In the genomic region with DNA sequence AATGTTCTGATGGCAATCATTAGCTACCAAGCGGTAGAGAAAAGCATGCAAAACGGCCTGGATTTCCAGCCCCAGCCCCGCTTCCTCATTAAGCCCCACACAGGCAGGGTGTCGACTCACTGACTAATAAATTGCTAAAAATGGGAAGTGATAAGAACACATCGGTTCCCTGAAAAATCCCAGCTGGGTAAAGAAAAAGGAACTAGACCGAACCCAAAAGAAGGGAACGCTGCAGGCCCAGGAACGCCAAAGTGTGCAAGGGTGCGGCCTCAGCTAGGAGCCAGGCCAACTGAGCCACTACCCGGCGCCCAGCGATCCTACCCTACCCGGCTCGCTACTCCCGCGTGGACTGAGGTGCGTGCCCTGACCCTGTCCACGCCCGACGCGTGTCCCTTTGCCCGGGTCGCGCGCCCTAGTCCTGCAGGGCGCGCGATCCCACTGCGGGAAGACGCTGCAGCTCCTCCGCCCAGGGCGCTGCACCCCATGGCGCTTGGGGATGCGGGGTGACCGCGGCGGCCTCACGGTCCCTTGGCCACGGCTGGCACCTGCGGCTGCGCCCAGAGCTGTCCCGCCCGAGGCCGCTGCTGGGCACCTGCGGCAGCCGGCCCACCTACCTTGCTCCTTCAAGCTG, we compare ENCODE assay signal across 8 mouse cellular contexts. TPM values are rescaled to one million over a fixed set of nuclear protein-coding genes. Genes with fewer than 3 reads are reported as not detected.
DNase-seq lines count a peak whose midpoint lies in the region; ATAC-seq and TF ChIP-seq lines count a peak whose summit lies in the region.

No protein-coding gene starts in this region.

- no peaks in the 10 kb centered on the region for H3K36me3 ChIP-seq in MEL (ENCODE audit: control insufficient read depth in 1 of 2, insufficient read depth in 2 of 2, low read length in 2 of 2)
- no peaks in the 10 kb centered on the region for H3K36me3 ChIP-seq in forebrain, embryonic 10.5 days (replicated peaks)
- no peaks in the 10 kb centered on the region for H3K36me3 ChIP-seq in hindbrain, embryonic 14.5 days (replicated peaks; ENCODE audit: control insufficient read depth, insufficient read depth)
- no peaks in the 10 kb centered on the region for H3K36me3 ChIP-seq in liver, embryonic 15.5 days (replicated peaks)
- H3K36me3 ChIP-seq in neural tube, embryonic 11.5 days (ENCODE audit: control insufficient read depth, insufficient read depth, low read length), result no peaks in the 10 kb centered on the region

- TF ChIP-seq CTCF in gastrocnemius, adult 2 months (IDR thresholded peaks at IDR 0.05), result no peak
- TF ChIP-seq CTCF in MEL (IDR thresholded peaks at IDR 0.05 in 2 of 3, conservative IDR thresholded peaks at IDR 0.05 in 1 of 3; ENCODE audit: control insufficient read depth in 1 of 3, insufficient read depth in 1 of 3, low read depth in 2 of 3, low read length in 3 of 3, poor library complexity in 1 of 3, severe bottlenecking in 1 of 3), result no peak

- WGBS in forebrain, embryonic 10.5 days, result 2% methylated on average over 46 of the region's 46 CpGs
- 2% methylated on average over 46 of the region's 46 CpGs for WGBS in hindbrain, embryonic 14.5 days
- 2% methylated on average over 46 of the region's 46 CpGs for WGBS in liver, embryonic 15.5 days (ENCODE audit: insufficient replicate concordance)
- 3% methylated on average over 42 of the region's 46 CpGs for WGBS in neural tube, embryonic 11.5 days

- no peak overlapping the region for H3K9ac ChIP-seq in MEL (ENCODE audit: control insufficient read depth, low read depth, low read length, poor library complexity, severe bottlenecking)
- H3K9ac ChIP-seq in hindbrain, embryonic 14.5 days, result peak overlapping the region; percentile 87
- H3K9ac ChIP-seq in liver, embryonic 15.5 days, result no peak overlapping the region
- peak overlapping the region; percentile 50 for H3K9ac ChIP-seq in neural tube, embryonic 11.5 days (ENCODE audit: low read length)

- peaks cover 0 to 1% of the 10 kb centered on the region in 2 experiments; a peak in 1 of 4 replicates for H3K27me3 ChIP-seq in MEL (ENCODE audit: control insufficient read depth in 1 of 2, insufficient read depth in 2 of 2, low read length in 2 of 2)
- peaks cover 76% of the 10 kb centered on the region for H3K27me3 ChIP-seq in forebrain, embryonic 10.5 days (ENCODE audit: poor library complexity, severe bottlenecking)
- peaks cover 27% of the 10 kb centered on the region for H3K27me3 ChIP-seq in hindbrain, embryonic 14.5 days (ENCODE audit: control insufficient read depth, insufficient read depth, low read length)
- peaks cover 44% of the 10 kb centered on the region for H3K27me3 ChIP-seq in liver, embryonic 15.5 days
- peaks cover 28% of the 10 kb centered on the region for H3K27me3 ChIP-seq in neural tube, embryonic 11.5 days (ENCODE audit: control insufficient read depth, insufficient read depth, low read length)

- peak; percentile 74 for ATAC-seq in hindbrain, embryonic 14.5 days (ENCODE audit: low FRiP score)
- ATAC-seq in liver, embryonic 15.5 days (ENCODE audit: insufficient read depth), result no peak; the same call in 1 of the 2 replicates
- ATAC-seq in neural tube, embryonic 11.5 days (ENCODE audit: insufficient read depth, low FRiP score, low TSS enrichment), result no peak; the same call in 1 of the 2 replicates

- intact Hi-C loops in gastrocnemius, adult 2 months (cut with DNase I), result no loop called here

- H3K27ac ChIP-seq in gastrocnemius, adult 2 months, result peak overlapping the region; percentile 57
- no peak overlapping the region for H3K27ac ChIP-seq in MEL (ENCODE audit: control insufficient read depth, low read depth, low read length)
- H3K27ac ChIP-seq in forebrain, embryonic 10.5 days, result peak overlapping the region; percentile 77
- peak overlapping the region; percentile 69 for H3K27ac ChIP-seq in hindbrain, embryonic 14.5 days
- H3K27ac ChIP-seq in liver, embryonic 15.5 days (replicated peaks), result no peak overlapping the region
- H3K27ac ChIP-seq in neural tube, embryonic 11.5 days (ENCODE audit: low read depth, low read length), result no peak overlapping the region

- no peak for TF ChIP-seq POLR2A in MEL (IDR thresholded peaks at IDR 0.05; ENCODE audit: control insufficient read depth in 1 of 2, insufficient read depth in 1 of 2, low read depth in 1 of 2, low read length in 2 of 2, poor library complexity in 1 of 2)

- no peaks in the 10 kb centered on the region for H3K79me2 ChIP-seq in MEL (ENCODE audit: control insufficient read depth, insufficient read depth, low read length, poor library complexity)

- TF ChIP-seq EP300 in MEL (IDR thresholded peaks at IDR 0.05; ENCODE audit: low read depth in 1 of 2, low read length in 2 of 2), result no peak

- H3K4me3 ChIP-seq in gastrocnemius, adult 2 months, result peak overlapping the region; percentile 74
- H3K4me3 ChIP-seq in MEL (ENCODE audit: control insufficient read depth in 1 of 2, insufficient read depth in 1 of 2, low read depth in 2 of 2, low read length in 2 of 2), result no peak overlapping the region
- peak overlapping the region; percentile 68 for H3K4me3 ChIP-seq in forebrain, embryonic 10.5 days
- peak overlapping the region; percentile 88 for H3K4me3 ChIP-seq in hindbrain, embryonic 14.5 days (replicated peaks; ENCODE audit: low read length)
- H3K4me3 ChIP-seq in liver, embryonic 15.5 days (replicated peaks), result peak overlapping the region; percentile 46
- peak overlapping the region; percentile 56 for H3K4me3 ChIP-seq in neural tube, embryonic 11.5 days (ENCODE audit: low read depth, low read length)

- no peaks in the 10 kb centered on the region for H3K9me3 ChIP-seq in MEL (replicated peaks; ENCODE audit: insufficient read depth, low read length)
- no peaks in the 10 kb centered on the region for H3K9me3 ChIP-seq in forebrain, embryonic 10.5 days
- no peaks in the 10 kb centered on the region for H3K9me3 ChIP-seq in hindbrain, embryonic 14.5 days (ENCODE audit: control insufficient read depth, low read length)
- H3K9me3 ChIP-seq in liver, embryonic 15.5 days (replicated peaks), result no peaks in the 10 kb centered on the region
- no peaks in the 10 kb centered on the region for H3K9me3 ChIP-seq in neural tube, embryonic 11.5 days (ENCODE audit: control insufficient read depth, low read length)

- no peaks in the 10 kb centered on the region for H3K4me1 ChIP-seq in MEL (ENCODE audit: control insufficient read depth in 1 of 2, insufficient read depth in 2 of 2, low read length in 2 of 2)
- H3K4me1 ChIP-seq in forebrain, embryonic 10.5 days, result peaks cover 22% of the 10 kb centered on the region
- peaks cover 15% of the 10 kb centered on the region; the same call in 1 of the 2 replicates for H3K4me1 ChIP-seq in hindbrain, embryonic 14.5 days (replicated peaks; ENCODE audit: control insufficient read depth, insufficient read depth, low read length)
- no peaks in the 10 kb centered on the region for H3K4me1 ChIP-seq in liver, embryonic 15.5 days (replicated peaks)
- peaks cover 5% of the 10 kb centered on the region; the same call in 1 of the 2 replicates for H3K4me1 ChIP-seq in neural tube, embryonic 11.5 days (ENCODE audit: control insufficient read depth, insufficient read depth, low read length)

- peak overlapping the region; percentile 90 for H3K4me2 ChIP-seq in hindbrain, embryonic 14.5 days (replicated peaks)
- peak overlapping the region; percentile 63 for H3K4me2 ChIP-seq in liver, embryonic 15.5 days
- peak overlapping the region; percentile 99 for H3K4me2 ChIP-seq in neural tube, embryonic 11.5 days (ENCODE audit: low read depth)

- no peak for TF ChIP-seq RAD21 in MEL (IDR thresholded peaks at IDR 0.05; ENCODE audit: low read depth, low read length)

- peak; percentile 29 for DNase-seq in gastrocnemius, adult 2 months
- no peak for DNase-seq in gastrocnemius, postnatal 25 days
- peak; percentile 3 for DNase-seq in MEL (ENCODE audit: low read depth, low spot score)
- peak; percentile 30 for DNase-seq in forebrain, embryonic 10.5 days (ENCODE audit: extremely low spot score, low spot score)
- no peak for DNase-seq in hindbrain, embryonic 14.5 days (ENCODE audit: low spot score)
- no peak for DNase-seq in neural tube, embryonic 11.5 days (ENCODE audit: low spot score)
- no peak for DNase-seq in spleen, postnatal 4 days (ENCODE audit: low spot score in 2 of 2)

TF ChIP-seq in MEL, 35 proteins besides CTCF, POLR2A, EP300 and RAD21 (continues in another document):
- no peak for TF ChIP-seq ZNF384 (IDR thresholded peaks at IDR 0.05; ENCODE audit: low read depth, low read length)
- no peak for TF ChIP-seq BHLHE40 (IDR thresholded peaks at IDR 0.05; ENCODE audit: borderline replicate concordance, low read depth, low read length)
- TF ChIP-seq CHD1 (IDR thresholded peaks at IDR 0.05; ENCODE audit: low read depth, low read length), result no peak
- TF ChIP-seq JUND (IDR thresholded peaks at IDR 0.05; ENCODE audit: low read depth, low read length), result no peak
- no peak for TF ChIP-seq UBTF (IDR thresholded peaks at IDR 0.05; ENCODE audit: borderline replicate concordance, insufficient read depth, low read depth, low read length)
- no peak for TF ChIP-seq MEF2A (IDR thresholded peaks at IDR 0.05; ENCODE audit: extremely low read depth, insufficient replicate concordance, low read depth, low read length, poor library complexity, severe bottlenecking)
- TF ChIP-seq POLR2AphosphoS5 (IDR thresholded peaks at IDR 0.05; ENCODE audit: borderline replicate concordance, low read depth, low read length), result no peak
- TF ChIP-seq ETS1 (IDR thresholded peaks at IDR 0.05; ENCODE audit: low read depth, low read length), result no peak
- TF ChIP-seq NRF1 (IDR thresholded peaks at IDR 0.05; ENCODE audit: insufficient read depth, low read depth, low read length, poor library complexity, severe bottlenecking), result no peak
- TF ChIP-seq E2F4 (IDR thresholded peaks at IDR 0.05; ENCODE audit: borderline replicate concordance, low read depth, low read length), result no peak
- no peak for TF ChIP-seq GATA1 (IDR thresholded peaks at IDR 0.05; ENCODE audit: low read depth, low read length)
- TF ChIP-seq MYB (IDR thresholded peaks at IDR 0.05; ENCODE audit: low read depth, low read length), result no peak
- no peak for TF ChIP-seq POLR2AphosphoS2 (IDR thresholded peaks at IDR 0.05; ENCODE audit: low read length)
- no peak for TF ChIP-seq USF2 (IDR thresholded peaks at IDR 0.05; ENCODE audit: borderline replicate concordance in 1 of 2, insufficient read depth in 1 of 2, low read depth in 1 of 2, low read length in 2 of 2)

RNA-seq across cellular contexts. Expression of gene Shtn1, which starts 0.9 kb away (rescaled TPM):
- total RNA-seq in gastrocnemius, adult 2 months (2021), result under 1 TPM; 0.67 to 0.99 TPM
- total RNA-seq in gastrocnemius, postnatal 25 days (2021), result 1 to 10 TPM; 1.0 to 1.1 TPM
- total RNA-seq in MEL (2012; rRNA removed), result 0.10 TPM in 1 of 2 replicates, not detected in the other
- polyA plus RNA-seq in MEL (2012; ENCODE audit: insufficient read depth in 1 of 2, insufficient read length in 2 of 2, low read depth in 1 of 2, low replicate concordance in 2 of 2, missing spikeins in 1 of 2), result under 1 TPM in 1 of 2 experiments, not detected in 1; 0.17 TPM
- 4.1 and 4.7 TPM in 2 replicates for polyA plus RNA-seq in forebrain, embryonic 10.5 days (2016; fragmentation: Nextera tagmentation; extraction: Ambion mirVana)
- polyA plus RNA-seq in hindbrain, embryonic 14.5 days (2014; fragmentation: Nextera tagmentation; extraction: Ambion mirVana), result 51.8 and 63.9 TPM in 2 replicates
- polyA plus RNA-seq in liver, embryonic 15.5 days (2015; fragmentation: Nextera tagmentation; extraction: Ambion mirVana), result 0.53 and 0.89 TPM in 2 replicates
- polyA plus RNA-seq in neural tube, embryonic 11.5 days (2014; fragmentation: Nextera tagmentation; extraction: Ambion mirVana), result 2.7 and 3.0 TPM in 2 replicates

Comparison
In these comparisons a context has a peak if more than half of its experiments do, and no peak if none do; other contexts are left out.
1. DNase-seq: peak in gastrocnemius, adult 2 months (single experiment), MEL (single experiment) and forebrain, embryonic 10.5 days (single experiment); none in gastrocnemius, postnatal 25 days (single experiment), hindbrain, embryonic 14.5 days (single experiment), neural tube, embryonic 11.5 days (single experiment) and spleen, postnatal 4 days (0 of 2).
2. H3K27ac ChIP-seq: peak in gastrocnemius, adult 2 months (single experiment), forebrain, embryonic 10.5 days (single experiment) and hindbrain, embryonic 14.5 days (single experiment); none in MEL (single experiment), liver, embryonic 15.5 days (single experiment) and neural tube, embryonic 11.5 days (single experiment).
3. H3K4me3 ChIP-seq: peak in gastrocnemius, adult 2 months (single experiment), forebrain, embryonic 10.5 days (single experiment), hindbrain, embryonic 14.5 days (single experiment), liver, embryonic 15.5 days (single experiment) and neural tube, embryonic 11.5 days (single experiment); none in MEL (0 of 2).
4. H3K9ac ChIP-seq: peak in hindbrain, embryonic 14.5 days (single experiment) and neural tube, embryonic 11.5 days (single experiment); none in MEL (single experiment) and liver, embryonic 15.5 days (single experiment).
5. Peak in every context shown above with its lines, with median percentiles within 50 percentile points of each other: H3K4me2 ChIP-seq.